Mouse (Mus musculus) c-Kit-positive CD71-positive TER-119-negative erythroid progenitor cells, embryonic 14.5 days (primary cell): Measurements from ENCODE around the gene Sept4.

Experiments used
- DNase-seq: peaks from one replicate; pipeline ENCODE4 v3.0.0-alpha.2; 2013; ENCODE audit warnings: low read depth

The Sept4 gene

DNA sequence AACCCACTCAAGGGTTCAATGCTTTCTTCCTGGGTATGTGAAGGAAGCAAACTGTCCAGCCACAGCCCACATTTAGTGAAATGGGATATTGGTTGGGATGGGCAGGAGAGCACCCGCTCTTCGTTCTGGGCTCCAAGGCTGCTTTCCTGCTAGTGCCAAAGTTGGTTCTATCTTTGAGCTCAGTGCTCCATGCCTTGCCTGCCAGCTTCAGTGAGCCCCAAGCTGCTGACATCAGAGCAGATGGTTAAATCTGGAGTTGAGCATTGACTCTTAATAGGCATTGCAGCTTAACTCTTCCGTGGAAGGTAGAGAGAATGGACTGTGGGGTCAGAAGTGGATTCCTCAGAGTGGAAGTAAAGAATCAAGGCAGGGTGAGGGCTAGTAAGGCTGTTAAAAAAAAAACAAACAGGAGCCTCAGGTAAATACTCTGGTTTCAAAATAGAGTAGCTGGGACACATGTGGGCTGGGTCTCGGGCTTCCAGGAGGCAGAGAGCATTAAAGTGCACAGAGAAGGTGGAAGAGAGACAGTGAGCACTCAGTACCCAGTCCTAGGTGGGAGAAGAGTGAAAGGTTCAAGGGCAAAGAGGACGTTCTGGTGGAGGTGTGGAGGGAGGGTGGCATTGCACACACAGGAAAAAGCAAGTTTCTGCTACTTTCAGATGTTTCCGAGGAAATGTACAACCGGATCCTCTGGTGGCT lies at the start of gene Sept4:
TSS of gene Sept4 (plus strand) at position 649 of the 699 bp plus-strand sequence.
- no peak for DNase-seq

DNA sequence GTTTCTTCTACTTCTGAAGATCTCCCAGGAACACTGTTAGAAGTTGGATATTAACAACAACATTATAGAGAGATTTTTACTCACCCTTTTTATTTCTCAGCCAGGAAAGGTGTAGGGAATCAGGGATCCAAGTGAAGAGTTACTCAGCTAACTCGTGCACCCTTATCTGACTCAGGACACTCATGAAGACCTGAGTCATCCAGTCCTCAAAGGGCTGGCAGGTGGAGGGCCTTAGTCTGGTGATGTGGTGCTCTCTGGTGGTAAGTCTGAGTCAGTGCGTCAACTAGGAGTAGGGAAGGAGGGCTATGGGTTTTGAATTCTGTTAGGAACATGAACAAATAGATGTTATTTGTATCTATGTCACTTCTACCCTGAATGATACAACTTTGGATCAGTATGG lies 49.4 kb upstream of the Sept4 start:
- peak; percentile 58 for DNase-seq

GRCm38 (mm10) chr11:87523466-87523865 lies 45.2 kb upstream of the Sept4 start:
- no peak for DNase-seq

GRCm38 (mm10) chr11:87523967-87524366 lies 44.7 kb upstream of the Sept4 start:
- no peak for DNase-seq

GRCm38 (mm10) chr11:87524780-87525179 lies 43.9 kb upstream of the Sept4 start:
- DNase-seq = no peak

DNA sequence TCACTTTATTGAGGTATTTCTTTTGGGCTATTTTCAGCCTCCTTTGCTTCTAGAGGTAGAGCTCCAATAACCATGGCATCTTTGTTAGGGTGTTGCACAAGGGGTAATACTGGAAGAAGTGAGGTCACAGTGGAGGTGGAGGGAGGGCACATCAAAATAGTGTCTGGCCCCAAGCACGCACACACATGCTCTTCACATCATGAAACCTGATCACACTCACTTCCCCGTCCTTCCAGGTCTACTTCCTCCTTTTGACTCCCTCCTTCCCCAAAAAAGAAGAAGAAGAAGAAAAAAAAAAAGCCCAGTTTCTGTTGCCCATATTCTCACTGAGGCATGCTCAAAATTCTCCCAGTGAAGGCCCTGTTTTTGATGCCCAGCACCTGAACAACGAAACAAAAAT lies 41.3 kb upstream of the Sept4 start:
- no peak for DNase-seq

DNA sequence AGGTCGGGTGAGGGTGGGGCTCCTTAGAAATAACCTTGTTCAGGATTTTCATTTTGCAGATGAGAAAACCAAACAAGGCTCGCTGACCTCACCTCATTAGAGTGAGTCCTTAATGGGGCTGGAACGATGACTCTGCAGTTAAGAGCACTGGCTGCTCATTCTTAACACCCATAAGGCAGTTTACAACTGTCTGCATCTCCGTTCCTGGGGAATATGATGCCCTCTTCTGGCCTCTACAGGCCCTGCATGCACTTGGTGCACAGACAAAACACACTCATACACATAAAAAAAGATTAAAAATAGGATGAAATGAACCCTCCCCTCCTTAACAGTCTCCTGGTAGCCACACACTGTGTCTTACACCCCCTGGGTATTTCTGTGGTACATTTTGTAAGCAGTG lies 40.7 kb upstream of the Sept4 start:
- DNase-seq = no peak

DNA sequence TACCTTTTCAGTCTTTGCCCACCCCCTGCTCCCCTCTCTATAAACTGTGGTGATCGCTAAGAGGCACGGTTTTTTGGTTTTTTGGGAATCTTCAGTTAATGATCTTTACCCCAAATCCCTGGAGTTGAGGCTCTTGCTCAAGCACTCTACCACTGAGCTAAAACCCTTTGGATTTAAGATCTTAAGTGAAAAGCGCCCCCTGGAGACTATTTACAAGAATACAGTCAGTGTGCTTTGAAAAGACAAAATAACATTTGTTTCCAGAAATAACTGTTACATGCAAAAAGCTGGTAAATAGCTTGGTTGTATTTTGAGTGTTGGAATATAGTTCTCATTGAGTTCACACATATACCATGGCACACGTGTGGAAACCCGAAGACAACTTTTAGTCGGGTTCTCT lies 37.0 kb upstream of the Sept4 start:
- peak; percentile 34 for DNase-seq

- DNase-seq = no peak
These were observed 26.4 kb upstream of the Sept4 start for GRCm38 (mm10) chr11:87542285-87542684.

GRCm38 (mm10) chr11:87542906-87543305 lies 25.8 kb upstream of the Sept4 start:
- DNase-seq = no peak

DNA sequence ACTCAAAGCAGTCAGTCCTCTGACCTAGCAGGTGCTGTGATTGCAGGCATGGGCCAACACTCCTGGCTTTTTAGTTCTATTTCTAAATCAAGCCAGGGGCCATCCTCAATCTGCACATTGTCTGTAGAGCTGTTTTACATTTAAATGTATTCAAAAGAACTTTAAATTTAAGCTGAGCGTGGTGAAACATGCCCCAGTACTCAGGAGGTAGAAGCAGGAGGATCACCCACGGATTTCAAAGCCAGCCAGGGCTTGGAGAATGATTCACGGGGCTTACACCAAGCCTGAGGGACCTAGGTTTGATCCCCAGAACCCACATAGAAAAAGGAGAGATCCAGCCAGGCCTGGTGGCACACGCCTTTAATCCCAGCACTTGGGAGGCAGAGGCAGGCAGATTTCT lies 15.4 kb upstream of the Sept4 start:
- DNase-seq = no peak

GRCm38 (mm10) chr11:87554386-87554785 lies 14.3 kb upstream of the Sept4 start:
- DNase-seq = no peak

GRCm38 (mm10) chr11:87555106-87555703 lies 13.5 kb upstream of the Sept4 start:
- no peak for DNase-seq

DNA sequence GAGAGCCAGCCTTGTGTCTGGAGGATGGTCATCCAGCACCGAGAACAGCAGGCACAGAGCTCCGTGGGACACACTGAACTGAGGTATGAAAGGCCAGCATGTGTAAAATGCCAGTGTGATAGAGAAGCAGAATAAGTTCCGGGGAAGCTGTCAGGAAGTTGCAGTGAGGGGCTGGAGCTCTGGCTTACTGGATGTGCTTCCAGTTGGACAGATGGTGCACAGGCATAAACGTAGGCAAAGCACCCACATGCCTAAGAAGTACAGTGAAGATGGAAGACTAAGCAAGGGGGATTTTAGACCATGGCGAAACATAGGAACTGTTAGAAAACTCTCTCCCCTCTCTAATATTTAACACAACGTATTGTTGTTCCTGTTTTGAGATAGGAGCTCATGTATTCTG lies 7.5 kb upstream of the Sept4 start:
- DNase-seq = no peak

DNA sequence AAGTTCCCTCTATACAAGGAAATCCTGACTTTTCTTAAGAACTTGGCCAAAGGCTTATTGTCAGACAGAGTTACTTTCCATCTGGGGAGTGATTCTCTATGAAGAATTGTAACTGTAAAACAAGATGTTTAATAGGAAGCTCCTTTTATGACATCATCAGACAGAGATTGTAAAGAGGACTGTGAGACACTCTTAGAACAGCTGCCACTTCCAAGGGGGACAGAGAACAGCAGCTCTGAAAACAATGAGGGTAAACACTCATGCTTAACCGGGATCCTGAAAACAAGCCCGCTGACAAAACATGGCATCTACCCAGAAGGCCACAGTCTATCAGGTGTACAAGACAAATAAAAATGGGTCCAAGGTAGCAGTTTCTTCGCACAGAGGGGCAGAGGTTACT lies 2.2 kb upstream of the Sept4 start, which contains the start of gene Gm11492:
TSS of gene Gm11492 (plus strand) at position 153 of the 400 bp plus-strand sequence.
- no peak for DNase-seq

GRCm38 (mm10) chr11:87570743-87571142 lies 2.0 kb downstream of the Sept4 start:
- DNase-seq = no peak

DNA sequence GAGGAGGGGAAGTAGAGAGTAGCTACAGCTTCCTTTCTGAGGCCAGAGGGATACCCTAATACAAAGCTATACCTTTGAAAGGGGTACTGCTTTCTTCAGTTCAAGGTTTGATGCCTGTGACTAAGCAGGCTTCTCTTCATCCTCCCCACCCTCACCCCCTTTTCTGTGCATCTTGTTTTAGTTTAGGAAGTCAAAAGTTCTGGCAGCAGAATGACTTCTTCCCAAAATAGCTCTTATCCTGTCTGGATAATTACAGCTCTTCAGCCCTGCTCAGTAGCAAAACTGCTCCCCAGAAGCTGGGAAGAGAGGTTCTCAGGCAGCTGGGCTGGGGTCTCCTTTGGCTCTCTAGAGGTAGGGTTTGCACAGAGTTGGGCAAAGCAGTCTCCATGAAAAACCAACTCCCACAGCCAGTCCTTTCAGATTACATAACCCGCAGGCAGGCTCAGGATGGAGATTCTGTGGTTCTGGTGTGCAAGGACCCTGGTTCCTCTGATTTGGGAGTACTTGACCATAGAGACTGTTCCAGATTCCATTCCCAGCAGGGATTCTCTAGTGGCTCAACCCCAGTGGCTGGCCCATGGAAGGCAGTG lies 2.8 kb downstream of the Sept4 start:
- DNase-seq = no peak

GRCm38 (mm10) chr11:87573751-87574150 lies 5.0 kb downstream of the Sept4 start:
- DNase-seq = no peak

- DNase-seq = no peak
These were observed 5.9 kb downstream of the Sept4 start for GRCm38 (mm10) chr11:87574520-87575180.

DNA sequence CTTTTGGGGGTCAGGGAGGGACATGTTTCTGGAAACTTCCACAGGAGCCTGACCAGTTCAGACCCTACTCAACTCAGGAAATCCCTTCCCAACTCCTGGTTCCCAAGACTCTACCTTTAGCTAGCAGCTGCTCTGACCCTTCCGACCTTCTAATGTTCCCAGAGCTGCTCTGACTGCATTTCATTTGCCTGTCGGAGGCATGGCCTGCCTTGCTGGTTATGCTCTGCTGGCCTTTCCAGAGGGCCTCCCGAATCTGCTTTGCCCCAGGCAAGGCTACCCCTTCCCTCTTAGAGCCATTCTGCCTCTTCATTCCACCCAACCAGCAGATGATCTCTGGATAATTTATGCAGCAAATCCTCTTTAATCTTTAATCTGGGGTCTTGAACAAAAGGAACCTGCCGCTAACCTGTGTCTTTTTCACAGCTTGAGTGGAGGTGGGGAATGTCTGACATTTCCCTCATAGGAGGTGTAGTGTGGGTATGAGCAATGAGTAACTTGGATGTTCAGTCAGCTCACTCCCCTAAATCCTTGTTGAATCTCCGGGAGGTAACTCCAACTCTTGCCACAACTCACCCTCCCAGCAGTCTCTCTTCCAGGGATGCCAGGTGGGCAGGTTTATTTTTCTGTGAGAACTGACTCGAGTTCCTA lies 9.0 kb downstream of the Sept4 start:
- no peak for DNase-seq

GRCm38 (mm10) chr11:87578249-87578962 lies 9.7 kb downstream of the Sept4 start:
- no peak for DNase-seq
